Mouse (Mus musculus) kidney, adult 10 weeks (tissue): ENCODE data around the gene Gm21616. TPM values are rescaled to one million over a fixed set of nuclear protein-coding genes. Genes with fewer than 3 reads are reported as not detected.

Experiments
- polyA plus RNA-seq: library from polyadenylated mRNA; stranded (reverse); fragments of 350-450 nt; fragmentation: Illumina TruSeq; extraction: RNeasy Lipid Tissue Mini Kit (QIAGEN cat#74804); gene quantifications from one replicate; pipeline ENCODE4 v1.2.3, GENCODE M21; 2014; ENCODE audit warnings: low read depth, low replicate concordance

The Gm21616 gene
- not detected for polyA plus RNA-seq

DNA sequence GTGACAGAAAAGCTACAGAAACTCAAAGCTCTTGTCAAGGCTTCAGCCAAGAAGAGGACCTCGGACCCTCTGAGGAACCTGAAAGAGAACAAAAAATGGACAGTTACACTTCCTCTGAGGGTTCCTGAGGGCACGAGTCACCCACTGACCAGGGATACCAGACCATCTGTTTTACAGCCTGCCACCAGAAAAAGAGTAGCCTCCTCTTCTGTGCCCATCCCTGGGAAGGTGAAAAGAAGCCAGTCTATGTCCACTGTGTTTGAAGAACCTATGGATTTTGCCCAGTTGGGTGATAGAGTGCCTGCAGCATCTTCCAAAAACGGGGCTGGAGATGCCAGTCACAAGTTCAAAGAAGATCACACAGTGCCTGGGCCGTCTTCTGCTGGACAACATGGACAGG, at the start of gene Gm21616:
TSS of gene Gm21616 (plus strand) at position 301 of the 400 bp plus-strand sequence.

